Mouse (Mus musculus): ENCODE measurements around the gene Rft1. TPM values are rescaled to one million over a fixed set of nuclear protein-coding genes. Genes with fewer than 3 reads are reported as not detected.

Gene Rft1
- total and polyA plus RNA-seq, 2 experiments from 2014 or later, result 9.6 to 12.3 TPM

GRCm38 (mm10) chr14:30649745-30650144 lies 4.4 kb upstream of the Rft1 start:
- DNase-seq (ENCODE audit: low spot score), result no peak

GRCm38 (mm10) chr14:30650969-30651368 lies 3.2 kb upstream of the Rft1 start:
- H3K9ac ChIP-seq (replicated peaks; ENCODE audit: low read length, poor library complexity, severe bottlenecking), result no peak overlapping the region
- DNase-seq (ENCODE audit: low spot score), result peak; percentile 84
- TF ChIP-seq CTCF (IDR thresholded peaks at IDR 0.05), result peak; percentile 62
- peak; percentile 79; the same call in 1 of the 2 replicates for ATAC-seq (ENCODE audit: low FRiP score)
- no peaks in the 10 kb centered on the region for H3K9me3 ChIP-seq (ENCODE audit: low read length)
- H3K27me3 ChIP-seq (ENCODE audit: insufficient read depth, low read length), result no peaks in the 10 kb centered on the region
- H3K36me3 ChIP-seq (ENCODE audit: insufficient read depth, low read length), result no peaks in the 10 kb centered on the region
- 27% methylated on average over 4 of the region's 4 CpGs for WGBS
- H3K27ac ChIP-seq (ENCODE audit: low read depth, low read length), result no peak overlapping the region
- no peak overlapping the region for H3K4me3 ChIP-seq (ENCODE audit: low read depth, low read length)
- no peaks in the 10 kb centered on the region for H3K4me1 ChIP-seq (ENCODE audit: insufficient read depth, low read length)
- H3K4me2 ChIP-seq (ENCODE audit: low read depth, low read length, poor library complexity, severe bottlenecking), result no peak overlapping the region

More at GRCm38 (mm10) chr14:30649745-30650144, 4.4 kb upstream of the Rft1 start:
- no peaks in the 10 kb centered on the region for H3K27me3 ChIP-seq (ENCODE audit: insufficient read depth, low read length)
- no peaks in the 10 kb centered on the region for H3K36me3 ChIP-seq (ENCODE audit: insufficient read depth, low read length)
- H3K9me3 ChIP-seq (ENCODE audit: low read length), result no peaks in the 10 kb centered on the region
- H3K4me2 ChIP-seq (ENCODE audit: low read depth, low read length, poor library complexity, severe bottlenecking), result no peak overlapping the region
- H3K4me1 ChIP-seq (ENCODE audit: insufficient read depth, low read length), result no peaks in the 10 kb centered on the region
- no peak for TF ChIP-seq CTCF (IDR thresholded peaks at IDR 0.05)
- H3K9ac ChIP-seq (replicated peaks; ENCODE audit: low read length, poor library complexity, severe bottlenecking), result no peak overlapping the region
- 66% methylated on average over 8 of the region's 8 CpGs for WGBS
- H3K27ac ChIP-seq (ENCODE audit: low read depth, low read length), result no peak overlapping the region
- ATAC-seq (ENCODE audit: low FRiP score), result no peak
- H3K4me3 ChIP-seq (ENCODE audit: low read depth, low read length), result no peak overlapping the region

GRCm38 (mm10) chr14:30654691-30655228 lies 600 bp downstream of the Rft1 start:
- Histone ChIP-seq H3K9ac (replicated peaks; ENCODE audit: low read length, poor library complexity, severe bottlenecking) (peak overlapping the region; percentile 97), H3K4me2 (ENCODE audit: low read depth, low read length, poor library complexity, severe bottlenecking) (peak overlapping the region; percentile 63), H3K27me3 (ENCODE audit: insufficient read depth, low read length) (no peaks in the 10 kb centered on the region), H3K36me3 (ENCODE audit: insufficient read depth, low read length) (0 out of 2 replicates have a peak, but pooled peaks cover 2% of the 10 kb centered on the region), H3K4me1 (ENCODE audit: insufficient read depth, low read length) (no peaks in the 10 kb centered on the region), H3K9me3 (ENCODE audit: low read length) (no peaks in the 10 kb centered on the region), H3K27ac (ENCODE audit: low read depth, low read length) (peak overlapping the region; percentile 91), H3K4me3 (ENCODE audit: low read depth, low read length) (peak overlapping the region; percentile 79)
- no peak for TF ChIP-seq CTCF (IDR thresholded peaks at IDR 0.05)
- ATAC-seq (ENCODE audit: low FRiP score), result no peak
- WGBS, result 46% methylated on average over 4 of the region's 4 CpGs
- no peak for DNase-seq (ENCODE audit: low spot score)

GRCm38 (mm10) chr14:30655531-30655930 lies 1.4 kb downstream of the Rft1 start:
- no peak overlapping the region for H3K27ac ChIP-seq (ENCODE audit: low read depth, low read length)
- H3K4me1 ChIP-seq (ENCODE audit: insufficient read depth, low read length), result no peaks in the 10 kb centered on the region
- no peak for DNase-seq (ENCODE audit: low spot score)
- 82% methylated on average over 1 of the region's 1 CpGs for WGBS
- no peak overlapping the region for H3K4me2 ChIP-seq (ENCODE audit: low read depth, low read length, poor library complexity, severe bottlenecking)
- no peak overlapping the region for H3K4me3 ChIP-seq (ENCODE audit: low read depth, low read length)
- H3K27me3 ChIP-seq (ENCODE audit: insufficient read depth, low read length), result no peaks in the 10 kb centered on the region
- TF ChIP-seq CTCF (IDR thresholded peaks at IDR 0.05), result no peak
- no peak overlapping the region for H3K9ac ChIP-seq (replicated peaks; ENCODE audit: low read length, poor library complexity, severe bottlenecking)
- no peaks in the 10 kb centered on the region for H3K9me3 ChIP-seq (ENCODE audit: low read length)
- H3K36me3 ChIP-seq (ENCODE audit: insufficient read depth, low read length), result peaks cover 8% of the 10 kb centered on the region
- no peak for ATAC-seq (ENCODE audit: low FRiP score)

GRCm38 (mm10) chr14:30666061-30666460 lies 11.9 kb downstream of the Rft1 start:
- H3K4me1 ChIP-seq (ENCODE audit: insufficient read depth, low read length), result no peaks in the 10 kb centered on the region
- WGBS, result 86% methylated on average over 3 of the region's 3 CpGs
- no peak overlapping the region for H3K4me3 ChIP-seq (ENCODE audit: low read depth, low read length)
- peaks cover 35% of the 10 kb centered on the region; the same call in 1 of the 2 replicates for H3K36me3 ChIP-seq (ENCODE audit: insufficient read depth, low read length)
- no peak overlapping the region for H3K9ac ChIP-seq (replicated peaks; ENCODE audit: low read length, poor library complexity, severe bottlenecking)
- H3K27me3 ChIP-seq (ENCODE audit: insufficient read depth, low read length), result no peaks in the 10 kb centered on the region
- H3K9me3 ChIP-seq (ENCODE audit: low read length), result no peaks in the 10 kb centered on the region
- ATAC-seq (ENCODE audit: low FRiP score) (no peak), DNase-seq (ENCODE audit: low spot score) (no peak)
- no peak overlapping the region for H3K27ac ChIP-seq (ENCODE audit: low read depth, low read length)
- H3K4me2 ChIP-seq (ENCODE audit: low read depth, low read length, poor library complexity, severe bottlenecking), result no peak overlapping the region
- TF ChIP-seq CTCF (IDR thresholded peaks at IDR 0.05), result no peak

GRCm38 (mm10) chr14:30666604-30667003 lies 12.4 kb downstream of the Rft1 start:
- no peak overlapping the region for H3K4me3 ChIP-seq (ENCODE audit: low read depth, low read length)
- H3K27me3 ChIP-seq (ENCODE audit: insufficient read depth, low read length), result no peaks in the 10 kb centered on the region
- WGBS, result 83% methylated on average over 4 of the region's 4 CpGs
- no peak overlapping the region for H3K4me2 ChIP-seq (ENCODE audit: low read depth, low read length, poor library complexity, severe bottlenecking)
- DNase-seq (ENCODE audit: low spot score), result no peak
- no peaks in the 10 kb centered on the region for H3K4me1 ChIP-seq (ENCODE audit: insufficient read depth, low read length)
- no peak for ATAC-seq (ENCODE audit: low FRiP score)
- no peak overlapping the region for H3K27ac ChIP-seq (ENCODE audit: low read depth, low read length)
- no peak for TF ChIP-seq CTCF (IDR thresholded peaks at IDR 0.05)
- peaks cover 34% of the 10 kb centered on the region; the same call in 1 of the 2 replicates for H3K36me3 ChIP-seq (ENCODE audit: insufficient read depth, low read length)
- no peaks in the 10 kb centered on the region for H3K9me3 ChIP-seq (ENCODE audit: low read length)
- no peak overlapping the region for H3K9ac ChIP-seq (replicated peaks; ENCODE audit: low read length, poor library complexity, severe bottlenecking)
